Mouse (Mus musculus) 416B (cell line): ENCODE measurements around the gene Fam107b.
A peak's percentile ranks its signal among the peaks of the same experiment; 100 is the strongest.

Experiments used
- DNase-seq: peaks from one replicate; pipeline ENCODE4 v3.0.0; 2011; ENCODE audit warnings: low read depth

The Fam107b gene

DNA sequence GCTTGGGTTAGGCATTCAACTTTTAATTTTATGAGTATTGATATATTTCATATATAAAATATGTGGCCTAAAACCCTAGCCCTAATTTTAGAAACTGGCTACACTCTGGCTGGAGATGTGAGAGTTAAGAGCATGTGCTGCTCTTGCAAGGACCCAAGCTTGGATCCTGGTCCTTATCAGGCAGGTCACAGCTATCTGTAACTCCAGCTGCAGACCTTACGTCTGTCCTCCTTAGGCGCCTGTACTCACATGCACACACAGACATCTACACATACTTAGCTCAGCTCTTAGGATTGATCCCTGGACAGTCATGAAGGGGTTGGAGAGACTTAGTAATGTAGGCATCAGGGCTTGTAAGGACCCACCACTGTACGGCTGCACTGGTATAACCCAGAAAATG, 205.3 kb downstream of the Fam107b start:
- no peak for DNase-seq

DNA sequence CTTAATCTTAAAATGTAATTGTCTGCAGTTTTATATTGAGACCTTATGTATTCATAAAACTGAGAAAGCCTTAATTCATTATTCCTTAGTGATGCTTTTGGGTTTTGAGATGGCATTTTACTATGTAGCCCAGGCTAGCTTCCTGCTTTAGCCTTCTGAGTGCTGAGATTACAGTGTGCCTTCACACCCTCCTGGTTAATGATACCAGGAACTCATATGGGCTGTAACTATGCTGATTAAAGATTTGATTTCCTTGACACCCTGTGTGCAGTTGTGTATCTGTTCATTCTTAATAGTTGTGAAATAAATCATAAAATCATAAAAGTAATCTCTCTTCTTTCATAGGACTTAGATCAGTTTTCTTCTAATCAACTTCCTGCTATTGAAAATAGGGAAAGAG, 205.8 kb downstream of the Fam107b start:
- no peak for DNase-seq

DNA sequence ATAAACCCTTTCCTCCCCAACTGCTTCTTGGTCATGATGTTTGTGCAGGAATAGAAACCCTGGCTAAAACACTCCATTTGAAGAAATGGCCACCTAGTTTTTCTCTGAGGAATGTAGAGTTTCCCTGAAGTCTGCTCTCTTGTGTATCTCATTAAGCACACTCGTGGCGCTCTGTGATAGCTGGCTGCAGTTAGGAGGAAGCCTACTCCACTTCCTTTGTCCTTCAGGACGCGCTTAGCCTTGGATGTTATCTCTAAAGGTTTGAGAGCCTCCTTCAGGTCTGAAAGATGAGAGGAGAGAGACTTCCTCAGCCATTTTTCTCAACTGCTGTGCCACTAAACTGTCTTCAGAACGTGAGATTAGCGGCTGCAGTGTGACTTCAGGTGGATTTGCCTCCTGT, 207.4 kb downstream of the Fam107b start:
- DNase-seq, result peak; percentile 60

DNA sequence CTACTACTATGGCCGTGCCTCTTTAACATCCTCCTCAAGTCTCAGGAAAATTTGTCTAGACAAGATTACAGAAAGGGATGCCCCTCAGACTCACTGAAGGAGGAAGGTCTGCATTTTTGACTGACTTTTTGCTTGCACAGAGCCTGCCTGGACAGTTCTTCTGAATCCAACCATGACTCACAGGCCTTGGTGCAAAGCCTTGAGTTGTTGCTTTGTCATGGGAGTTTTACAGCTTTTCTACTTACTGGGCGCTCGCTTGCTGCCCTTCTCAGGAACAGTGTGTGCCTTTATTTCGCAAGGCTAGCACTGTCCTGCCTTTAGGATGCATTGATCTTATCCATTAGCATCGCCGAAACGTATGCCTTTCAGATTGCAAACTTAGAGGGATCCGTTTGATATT, 215.3 kb downstream of the Fam107b start:
- DNase-seq, result peak; percentile 46

DNA sequence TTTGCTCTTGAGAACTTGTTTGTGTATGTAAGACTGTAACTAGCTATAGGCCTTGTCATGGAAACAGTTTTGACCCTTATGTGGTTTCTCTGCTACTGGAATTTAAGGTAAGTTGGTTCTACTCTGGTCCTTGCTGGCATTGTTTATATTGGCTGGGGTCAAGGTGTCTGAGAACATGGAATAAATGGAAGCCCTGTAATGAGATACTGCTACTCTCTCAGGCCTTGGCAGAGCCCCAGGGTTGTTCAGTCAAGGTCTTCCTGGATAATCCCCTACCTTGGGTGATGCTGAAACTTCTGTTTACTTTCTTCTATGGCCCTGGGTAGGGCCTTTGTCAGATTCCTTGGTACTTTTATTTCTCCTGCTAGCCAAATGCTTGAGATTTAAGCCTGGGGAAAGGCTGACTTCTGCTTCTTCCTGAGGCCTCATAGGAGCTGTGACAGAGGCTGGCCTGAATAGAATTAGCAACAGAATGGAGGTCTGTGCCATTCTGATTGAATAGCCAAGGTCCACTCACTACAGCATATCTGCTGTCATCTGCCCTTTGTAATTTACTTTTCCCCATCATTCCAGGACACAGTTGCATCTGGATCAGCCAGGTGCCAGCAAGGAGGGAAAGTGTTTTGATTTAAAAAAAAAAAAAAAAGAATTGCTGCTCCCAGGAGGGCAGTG, 217.6 kb downstream of the Fam107b start:
- DNase-seq, result no peak

DNA sequence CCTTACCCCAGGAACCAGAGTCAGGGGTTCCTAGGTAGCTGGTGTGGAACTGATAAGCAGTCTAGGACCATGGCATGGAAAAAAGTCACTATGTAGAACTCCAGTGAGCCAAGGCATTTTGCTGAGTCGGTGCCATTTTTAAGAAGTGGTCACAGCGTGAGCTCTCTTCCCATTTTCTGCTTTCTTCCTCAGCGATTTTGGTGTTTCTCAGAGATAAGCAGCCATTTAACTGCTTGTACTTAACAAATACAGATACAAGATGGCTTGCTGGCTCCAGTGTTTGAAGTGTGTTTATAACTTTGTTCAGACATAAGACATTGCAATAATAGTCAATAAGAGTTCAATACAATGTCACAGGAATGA, 218.1 kb downstream of the Fam107b start:
- peak; percentile 51 for DNase-seq

DNA sequence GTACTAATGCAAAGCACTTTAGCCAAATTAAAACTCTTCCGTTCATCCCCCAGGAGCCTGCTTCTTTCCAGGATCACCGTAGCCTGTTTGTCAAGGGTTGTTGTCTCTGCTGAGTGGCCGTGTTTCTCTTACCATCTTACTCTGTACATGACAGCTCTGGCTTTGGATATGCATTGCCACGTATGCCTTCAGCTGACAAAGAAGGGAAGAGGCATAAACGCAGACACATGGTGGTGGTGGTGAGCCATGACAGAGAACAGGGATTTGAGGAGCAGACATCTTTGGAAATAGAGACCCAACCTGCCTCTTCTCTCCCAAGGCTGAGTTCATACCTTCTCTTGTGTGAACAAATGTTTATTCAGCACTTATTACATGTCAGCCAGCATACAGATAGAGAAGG, 226.3 kb downstream of the Fam107b start:
- DNase-seq, result no peak

DNA sequence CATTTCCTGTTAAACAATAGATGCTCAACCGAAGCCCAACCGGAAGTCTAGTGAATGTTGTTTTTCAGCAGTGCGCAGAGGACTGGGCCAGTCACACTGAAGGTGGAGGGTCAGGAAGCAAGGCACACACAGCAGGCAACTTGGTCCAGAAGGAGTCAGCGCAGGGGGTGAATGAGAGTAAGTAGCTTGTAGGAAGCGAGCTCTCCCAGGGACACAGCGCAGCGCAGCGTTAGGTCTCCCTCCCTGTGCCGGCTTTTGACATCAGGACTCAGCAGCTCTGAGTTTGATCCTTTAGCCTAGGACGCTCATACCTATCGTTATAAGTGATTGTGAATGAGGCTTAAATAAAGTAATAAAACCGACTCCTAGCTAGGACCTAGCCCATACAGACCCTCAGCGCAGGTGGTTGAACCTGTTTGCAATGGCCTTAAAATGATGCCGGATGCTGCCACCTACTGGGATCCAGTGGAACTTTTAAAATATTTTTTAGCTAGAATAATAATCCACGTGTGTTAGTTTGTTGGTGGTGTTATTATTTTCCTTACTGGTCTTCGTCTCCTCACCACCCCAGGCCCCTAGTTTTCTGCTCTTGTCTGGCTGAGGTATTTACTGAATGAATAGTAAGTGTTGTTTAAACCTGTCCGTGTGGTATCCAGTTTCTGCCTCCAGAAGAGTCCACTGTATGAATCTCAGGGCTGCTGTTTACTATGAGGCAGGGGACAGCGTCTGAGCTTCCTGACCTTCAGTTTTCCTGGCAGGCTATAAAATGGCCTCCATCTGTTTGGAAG, 229.7 kb downstream of the Fam107b start:
- DNase-seq, result peak; percentile 72

DNA sequence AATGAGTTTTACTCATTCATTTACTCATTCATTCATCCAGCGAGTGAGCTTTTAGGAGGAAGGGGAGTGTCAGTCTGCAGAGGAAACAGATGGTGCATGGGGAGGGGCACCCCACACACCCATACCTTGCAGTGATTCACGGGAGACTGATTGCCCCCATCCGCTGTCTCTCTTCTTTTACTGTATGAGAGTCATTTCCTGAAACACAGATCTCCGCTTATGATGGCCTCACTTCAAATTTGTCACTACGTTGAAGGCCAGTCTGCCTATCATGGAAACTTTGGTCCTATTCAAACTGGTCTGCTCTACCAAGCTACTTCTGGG, 230.2 kb downstream of the Fam107b start:
- peak; percentile 73 for DNase-seq

DNA sequence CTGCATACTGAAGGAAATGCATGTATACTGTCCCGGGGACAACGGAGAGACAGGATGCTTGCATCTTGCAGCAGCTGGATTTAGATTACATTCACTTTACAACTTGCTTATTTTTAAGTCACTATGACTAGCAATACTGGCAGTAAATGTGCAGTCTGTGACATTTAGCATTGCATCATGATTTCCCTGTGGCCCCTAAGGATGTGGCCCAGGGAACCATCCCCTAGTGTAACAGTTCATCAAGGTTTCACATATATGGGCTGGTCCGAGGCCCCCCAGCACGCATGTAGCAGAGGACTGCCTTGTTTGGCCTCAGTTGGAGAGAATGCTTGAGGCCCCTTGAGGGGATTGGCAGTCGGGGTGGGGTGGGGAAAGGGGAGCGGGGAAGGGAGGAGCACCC, 235.5 kb downstream of the Fam107b start:
- DNase-seq, result no peak

DNA sequence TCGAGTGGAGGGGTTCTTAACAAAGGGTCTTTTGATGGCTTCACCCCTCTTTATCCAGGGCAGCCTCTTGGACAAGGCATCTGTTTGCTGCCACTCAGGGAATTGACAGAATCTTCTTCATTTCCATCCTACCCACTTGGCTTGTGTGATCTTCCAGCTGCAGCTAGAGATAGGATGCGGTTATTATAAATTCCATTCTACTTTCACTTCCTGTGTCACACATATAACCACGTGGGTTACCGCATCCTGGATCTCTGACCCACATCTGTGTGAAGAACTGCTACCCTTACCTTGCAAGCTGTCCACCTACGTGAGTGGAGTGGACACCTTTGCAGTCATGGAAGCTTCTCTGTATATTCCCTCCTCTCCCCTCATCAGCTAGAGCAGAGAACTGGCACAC, 240.0 kb downstream of the Fam107b start:
- DNase-seq, result peak; percentile 49

DNA sequence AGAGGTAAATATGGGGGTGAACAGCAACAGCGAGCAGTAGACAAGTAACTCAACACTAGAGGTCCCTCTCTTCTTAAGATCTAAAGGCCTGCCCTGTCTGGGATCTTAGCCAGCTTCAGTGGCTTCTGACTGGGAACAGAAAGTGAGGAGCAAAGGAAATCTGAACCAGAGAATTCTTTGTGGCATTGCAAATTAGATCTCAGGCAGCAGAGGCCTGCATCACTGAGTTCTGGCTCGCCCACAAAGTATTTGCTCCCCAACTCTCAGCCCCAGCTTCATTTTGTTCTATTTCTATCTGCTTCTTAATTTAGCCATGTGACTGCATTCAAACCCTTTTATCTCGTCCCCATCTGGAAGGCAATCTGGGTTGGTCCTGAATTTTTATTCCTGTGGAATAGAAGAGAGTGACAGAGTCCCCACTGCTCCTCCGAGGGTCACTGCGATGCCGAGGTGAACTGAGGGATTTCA, 245.9 kb downstream of the Fam107b start:
- DNase-seq, result peak; percentile 42

DNA sequence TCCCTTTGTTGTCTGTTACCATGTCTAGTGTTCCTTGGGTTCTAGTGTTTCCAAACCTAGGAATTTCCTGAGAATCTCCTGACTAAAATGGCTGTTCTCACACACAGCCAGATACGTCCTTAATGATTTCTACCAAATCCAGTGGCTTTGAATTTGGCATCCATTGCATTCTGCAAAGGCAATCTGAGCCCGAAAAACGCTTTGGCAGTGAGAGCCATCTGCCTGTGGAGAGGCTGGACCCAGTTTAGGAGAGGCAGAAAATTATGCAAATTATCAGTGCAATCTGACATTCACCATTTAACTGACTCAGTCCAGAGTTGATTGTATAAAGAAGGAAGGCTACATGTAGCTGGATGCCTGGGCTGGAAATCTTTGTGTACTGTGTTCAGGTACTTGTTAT, 247.3 kb downstream of the Fam107b start:
- no peak for DNase-seq

DNA sequence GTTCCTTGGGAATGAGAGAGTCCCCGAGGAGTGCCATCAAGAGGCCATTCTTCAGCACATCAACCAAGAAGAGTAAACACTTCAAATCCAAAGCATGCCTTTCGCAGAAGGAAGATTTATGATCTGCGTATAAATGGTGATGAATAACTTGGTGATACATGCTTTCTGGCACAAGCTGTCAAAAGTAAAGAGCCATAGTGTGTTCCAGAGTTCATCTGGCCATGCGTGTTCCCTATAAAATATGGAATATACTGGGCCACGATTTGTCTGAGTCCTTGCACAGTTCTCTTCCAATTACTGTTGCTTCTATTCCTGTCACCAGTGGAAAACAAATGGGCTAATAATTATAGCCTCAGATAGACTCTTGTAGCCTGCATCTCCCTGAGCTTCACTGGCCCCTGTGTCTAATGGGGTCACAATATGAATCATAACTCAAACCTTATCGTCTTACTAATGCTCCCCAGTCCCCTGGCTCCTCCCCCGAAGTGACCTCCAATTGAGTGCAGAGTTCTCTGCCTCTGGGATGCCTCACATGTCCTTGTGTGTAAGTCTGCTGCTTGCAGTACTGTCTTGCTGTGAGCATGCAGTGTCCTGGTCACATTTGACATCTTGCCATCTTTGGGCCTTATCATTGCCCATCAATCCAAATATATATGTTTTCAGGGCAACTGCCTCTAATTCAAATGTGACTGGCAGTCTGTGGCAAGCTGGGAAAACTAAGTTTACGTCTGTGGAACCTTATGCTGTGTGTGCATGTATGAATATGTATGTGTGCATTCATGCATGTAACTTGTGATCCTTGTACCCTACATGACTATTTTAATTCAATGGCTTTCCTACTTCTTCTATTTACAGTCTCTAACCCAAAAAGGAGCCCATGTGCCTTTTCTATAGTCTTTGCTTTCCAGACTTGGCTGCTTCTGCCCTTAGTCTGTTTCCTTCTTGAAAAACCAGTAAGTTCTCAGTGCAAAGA, 252.5 kb downstream of the Fam107b start:
- DNase-seq, result no peak
